Mouse (Mus musculus) kidney, embryonic 16.5 days (tissue): ENCODE measurements around the gene Fam214a. TPM values are rescaled to one million over a fixed set of nuclear protein-coding genes. Genes with fewer than 3 reads are reported as not detected.
"Not testable (repeated sequence)": the region's sequence is repeated elsewhere in the genome, so short reads cannot be mapped to it uniquely, and the experiment has no call there.

Experiments used
- ATAC-seq: fragments of 200-750 bp; cut with Nextera tagmentation; 2 replicates; pipeline ENCODE4 v1.8.0; 2017; ENCODE audit warnings: moderate TSS enrichment; ENCODE audit not compliant: low FRiP score, low TSS enrichment
- H3K27ac ChIP-seq: fragments of 300-500 bp; sonication (generic); 2 replicates; pipeline ENCODE4 v1.5.1; 2014; ENCODE audit warnings: low read length
- H3K27me3 ChIP-seq: fragments of 300-500 bp; sonication (generic); 2 replicates; pipeline ENCODE4 v1.6.1; 2014; ENCODE audit warnings: low read length, control low read depth, mixed read lengths; ENCODE audit not compliant: insufficient read depth
- H3K36me3 ChIP-seq: fragments of 300-500 bp; sonication (generic); 2 replicates; pipeline ENCODE4 v1.6.1; 2014; ENCODE audit warnings: low read length, control low read depth, mixed read lengths; ENCODE audit not compliant: insufficient read depth
- H3K4me1 ChIP-seq: fragments of 300-500 bp; sonication (generic); 2 replicates; pipeline ENCODE4 v1.6.1; 2014; ENCODE audit warnings: low read length, control low read depth, mixed read lengths; ENCODE audit not compliant: insufficient read depth
- H3K4me2 ChIP-seq: fragments of 300-500 bp; sonication (generic); replicated peaks from 2 replicates; pipeline ENCODE4 v1.6.1; 2014; ENCODE audit warnings: low read depth, low read length
- H3K4me3 ChIP-seq: fragments of 300-500 bp; sonication (generic); 2 replicates; pipeline ENCODE4 v1.5.1; 2014; ENCODE audit warnings: mild to moderate bottlenecking, low read length
- H3K9ac ChIP-seq: fragments of 300-500 bp; sonication (generic); replicated peaks from 2 replicates; pipeline ENCODE4 v1.6.1; 2014; ENCODE audit warnings: low read length
- H3K9me3 ChIP-seq: fragments of 300-500 bp; sonication (generic); 2 replicates; pipeline ENCODE4 v1.6.1; 2016; ENCODE audit warnings: low read length, control low read depth
- WGBS: fragments of 180-500 bp; shearing (Covaris S2); extraction: QIAGEN DNeasy Blood & Tissue Kit; methylation state at CpG from one replicate; pipeline ENCODE4 v1.1.7; 2014; 5-methylcytosine and 5-hydroxymethylcytosine counted together
- polyA plus RNA-seq: library from polyadenylated mRNA; unstranded; fragments of >200 nt; fragmentation: Nextera tagmentation; extraction: Ambion mirVana; gene quantifications from 2 replicates; pipeline ENCODE4 v1.2.1, GENCODE M21; 2015

Gene Fam214a
- polyA plus RNA-seq, 1 experiment from 2014 or later = 13.6 TPM

- WGBS = under 1% methylated on average over 23 of the region's 23 CpGs
- peak; percentile 100 for ATAC-seq
- Histone ChIP-seq H3K36me3 (no peaks in the 10 kb centered on the region), H3K4me2 (peak overlapping the region; percentile 73), H3K4me3 (peak overlapping the region; percentile 58), H3K4me1 (peaks cover 19% of the 10 kb centered on the region), H3K9ac (peak overlapping the region; percentile 74), H3K27me3 (no peaks in the 10 kb centered on the region), H3K9me3 (no peaks in the 10 kb centered on the region), H3K27ac (peak overlapping the region; percentile 92)
These were observed 23.4 kb downstream of the Fam214a start for GRCm38 (mm10) chr9:74975911-74976563.

GRCm38 (mm10) chr9:74977251-74977650 is 24.6 kb downstream of the Fam214a start:
- no peak overlapping the region for H3K4me2 ChIP-seq
- no peak overlapping the region for H3K27ac ChIP-seq
- no peak overlapping the region for H3K9ac ChIP-seq
- no peak overlapping the region for H3K4me3 ChIP-seq
- H3K36me3 ChIP-seq = no peaks in the 10 kb centered on the region
- ATAC-seq = no peak
- WGBS = 89% methylated on average over 2 of the region's 2 CpGs
- peaks cover 19% of the 10 kb centered on the region for H3K4me1 ChIP-seq
- H3K9me3 ChIP-seq = no peaks in the 10 kb centered on the region
- no peaks in the 10 kb centered on the region for H3K27me3 ChIP-seq

GRCm38 (mm10) chr9:74977962-74978361 is 25.3 kb downstream of the Fam214a start:
- H3K9me3 ChIP-seq = no peaks in the 10 kb centered on the region
- H3K9ac ChIP-seq = no peak overlapping the region
- peaks cover 19% of the 10 kb centered on the region for H3K4me1 ChIP-seq
- no peak overlapping the region for H3K4me2 ChIP-seq
- H3K27ac ChIP-seq = no peak overlapping the region
- no peaks in the 10 kb centered on the region for H3K27me3 ChIP-seq
- H3K36me3 ChIP-seq = no peaks in the 10 kb centered on the region
- no peak for ATAC-seq
- no peak overlapping the region for H3K4me3 ChIP-seq
- 77% methylated on average over 7 of the region's 7 CpGs for WGBS

DNA sequence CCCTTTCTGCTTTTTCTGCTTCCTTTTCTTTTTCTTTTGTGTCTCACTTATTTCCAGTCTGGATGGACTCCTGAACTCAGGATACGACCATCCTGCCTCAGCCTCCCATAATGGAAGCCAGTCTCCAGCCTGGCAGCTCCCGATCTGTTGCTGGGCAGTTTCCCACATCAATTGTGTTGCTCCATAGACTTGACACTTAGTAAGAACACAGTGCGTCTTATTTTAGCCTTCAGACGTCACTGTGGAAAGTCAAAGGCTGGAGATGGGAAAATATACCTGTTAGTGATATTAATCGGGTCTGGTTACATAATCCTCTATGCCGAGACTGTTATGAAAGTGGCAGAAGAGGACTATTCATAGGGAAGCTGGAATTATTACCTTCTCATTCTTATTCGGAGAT is 26.2 kb downstream of the Fam214a start:
- no peaks in the 10 kb centered on the region for H3K36me3 ChIP-seq
- no peak overlapping the region for H3K4me2 ChIP-seq
- H3K27me3 ChIP-seq = no peaks in the 10 kb centered on the region
- peaks cover 19% of the 10 kb centered on the region for H3K4me1 ChIP-seq
- no peak for ATAC-seq
- no peak overlapping the region for H3K9ac ChIP-seq
- no peak overlapping the region for H3K4me3 ChIP-seq
- whole genome bisulfite sequencing = 84% methylated on average over 7 of the region's 7 CpGs
- H3K27ac ChIP-seq = no peak overlapping the region
- no peaks in the 10 kb centered on the region for H3K9me3 ChIP-seq

GRCm38 (mm10) chr9:74979371-74979770 is 26.7 kb downstream of the Fam214a start:
- no peak for ATAC-seq
- Histone ChIP-seq H3K36me3 (no peaks in the 10 kb centered on the region), H3K4me1 (peaks cover 18% of the 10 kb centered on the region), H3K27ac (no peak overlapping the region), H3K27me3 (no peaks in the 10 kb centered on the region), H3K4me2 (no peak overlapping the region), H3K4me3 (no peak overlapping the region), H3K9ac (no peak overlapping the region), H3K9me3 (no peaks in the 10 kb centered on the region)
- WGBS = 86% methylated on average over 5 of the region's 5 CpGs

- Histone ChIP-seq H3K4me3 (no peak overlapping the region), H3K27me3 (no peaks in the 10 kb centered on the region), H3K9ac (no peak overlapping the region), H3K27ac (no peak overlapping the region), H3K9me3 (no peaks in the 10 kb centered on the region), H3K36me3 (no peaks in the 10 kb centered on the region), H3K4me1 (peaks cover 13% of the 10 kb centered on the region), H3K4me2 (no peak overlapping the region)
- 83% methylated on average over 1 of the region's 1 CpGs for WGBS
- ATAC-seq = no peak
These were observed 27.2 kb downstream of the Fam214a start for GRCm38 (mm10) chr9:74979866-74980265.

- no peak overlapping the region for H3K27ac ChIP-seq
- no peaks in the 10 kb centered on the region for H3K27me3 ChIP-seq
- ATAC-seq = no peak
- no peak overlapping the region for H3K4me3 ChIP-seq
- no peaks in the 10 kb centered on the region for H3K36me3 ChIP-seq
- H3K4me1 ChIP-seq = peaks cover under 1% of the 10 kb centered on the region
- no peaks in the 10 kb centered on the region for H3K9me3 ChIP-seq
- WGBS = 74% methylated on average over 3 of the region's 3 CpGs
- no peak overlapping the region for H3K9ac ChIP-seq
- H3K4me2 ChIP-seq = no peak overlapping the region
These were observed 29.0 kb downstream of the Fam214a start for GRCm38 (mm10) chr9:74981663-74982111.

GRCm38 (mm10) chr9:74982193-74982592 is 29.5 kb downstream of the Fam214a start:
- H3K9me3 ChIP-seq = no peaks in the 10 kb centered on the region
- no peak overlapping the region for H3K4me2 ChIP-seq
- H3K4me1 ChIP-seq = no peaks in the 10 kb centered on the region; the same call in 1 of the 2 replicates
- 84% methylated on average over 8 of the region's 8 CpGs for WGBS
- no peaks in the 10 kb centered on the region for H3K36me3 ChIP-seq
- H3K27me3 ChIP-seq = no peaks in the 10 kb centered on the region
- no peak for ATAC-seq
- no peak overlapping the region for H3K27ac ChIP-seq
- H3K4me3 ChIP-seq = no peak overlapping the region
- H3K9ac ChIP-seq = no peak overlapping the region

GRCm38 (mm10) chr9:74982722-74983121 is 30.0 kb downstream of the Fam214a start:
- H3K4me3 ChIP-seq, ATAC-seq, H3K27me3 ChIP-seq, H3K9me3 ChIP-seq, H3K36me3 ChIP-seq, H3K27ac ChIP-seq, H3K9ac ChIP-seq, H3K4me2 ChIP-seq, H3K4me1 ChIP-seq: not testable (repeated sequence)
- 77% methylated on average over 1 of the region's 1 CpGs for WGBS

DNA sequence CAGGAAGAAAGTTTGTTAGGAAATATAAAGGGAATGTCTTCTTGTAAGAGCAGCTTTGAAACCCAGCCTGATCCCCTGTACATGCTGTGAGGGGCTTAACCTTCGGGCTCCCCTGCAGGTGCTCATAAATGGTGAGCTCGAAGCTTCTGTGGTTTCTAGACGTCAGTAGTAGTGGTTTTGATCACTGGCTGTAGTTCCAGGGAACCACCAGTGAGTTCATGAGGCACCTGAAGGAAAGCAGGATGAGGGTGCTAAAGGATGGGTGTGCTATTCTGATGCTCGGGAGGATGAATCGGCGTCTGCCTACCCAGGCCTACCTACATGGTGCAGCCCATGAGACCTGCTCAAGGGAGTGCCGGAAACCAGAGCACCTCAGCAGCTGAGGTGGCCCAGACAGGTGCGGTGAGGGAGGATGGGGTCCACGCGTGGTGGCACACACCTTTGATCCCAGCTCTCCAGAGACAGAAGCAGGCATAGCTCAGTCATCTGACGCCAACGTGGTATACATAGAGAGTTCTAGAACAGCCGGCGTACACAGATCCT is 32.6 kb downstream of the Fam214a start:
- WGBS = 86% methylated on average over 14 of the region's 14 CpGs

More for the DNA sequence above, 32.6 kb downstream of the Fam214a start:
- Histone ChIP-seq H3K4me2 (no peak overlapping the region), H3K9ac (no peak overlapping the region), H3K27ac (no peak overlapping the region), H3K4me3 (no peak overlapping the region), H3K4me1 (no peaks in the 10 kb centered on the region; the same call in 1 of the 2 replicates), H3K36me3 (no peaks in the 10 kb centered on the region), H3K27me3 (no peaks in the 10 kb centered on the region), H3K9me3 (no peaks in the 10 kb centered on the region)
- no peak for ATAC-seq
